Mouse (Mus musculus): ENCODE results near the gene Spata7. TPM values are rescaled to one million over a fixed set of nuclear protein-coding genes. Genes with fewer than 3 reads are reported as not detected.

The Spata7 gene
- polyA plus RNA-seq, 1 experiment from 2014 or later = 21.7 TPM

- H3K4me3 ChIP-seq (ENCODE audit: low read depth, low read length) = no peak overlapping the region
- H3K27me3 ChIP-seq (ENCODE audit: control insufficient read depth, insufficient read depth, low read length) = no peaks in the 10 kb centered on the region
- no peak overlapping the region for H3K27ac ChIP-seq (replicated peaks; ENCODE audit: low read depth, low read length)
- ATAC-seq (replicated peaks; ENCODE audit: insufficient number of reproducible peaks, low FRiP score, low TSS enrichment, low read depth) = no peak
- H3K9ac ChIP-seq (replicated peaks; ENCODE audit: low read length) = no peak overlapping the region
- WGBS = 85% methylated on average over 9 of the region's 9 CpGs
- no peaks in the 10 kb centered on the region for H3K9me3 ChIP-seq (replicated peaks; ENCODE audit: control insufficient read depth, low read length)
- H3K4me1 ChIP-seq (ENCODE audit: control insufficient read depth, insufficient read depth, low read length) = no peaks in the 10 kb centered on the region
- no peak for DNase-seq (ENCODE audit: low spot score)
- no peak overlapping the region for H3K4me2 ChIP-seq (ENCODE audit: low read depth, low read length)
- no peaks in the 10 kb centered on the region for H3K36me3 ChIP-seq (replicated peaks; ENCODE audit: control insufficient read depth, insufficient read depth, low read depth, low read length)
Measured at GRCm38 (mm10) chr12:98701564-98701963, 73.6 kb downstream of the Spata7 start.

- DNase-seq (ENCODE audit: low spot score) = no peak
Measured at GRCm38 (mm10) chr12:98703554-98703953, 75.6 kb downstream of the Spata7 start.

GRCm38 (mm10) chr12:98703961-98704360 lies 76.0 kb downstream of the Spata7 start:
- Histone ChIP-seq H3K36me3 (replicated peaks; ENCODE audit: control insufficient read depth, insufficient read depth, low read depth, low read length) (no peaks in the 10 kb centered on the region), H3K27me3 (ENCODE audit: control insufficient read depth, insufficient read depth, low read length) (no peaks in the 10 kb centered on the region), H3K27ac (replicated peaks; ENCODE audit: low read depth, low read length) (no peak overlapping the region), H3K4me3 (ENCODE audit: low read depth, low read length) (no peak overlapping the region), H3K4me1 (ENCODE audit: control insufficient read depth, insufficient read depth, low read length) (no peaks in the 10 kb centered on the region), H3K9ac (replicated peaks; ENCODE audit: low read length) (no peak overlapping the region), H3K4me2 (ENCODE audit: low read depth, low read length) (no peak overlapping the region), H3K9me3 (replicated peaks; ENCODE audit: control insufficient read depth, low read length) (no peaks in the 10 kb centered on the region)
- WGBS = 85% methylated on average over 10 of the region's 10 CpGs
- no peak for ATAC-seq (replicated peaks; ENCODE audit: insufficient number of reproducible peaks, low FRiP score, low TSS enrichment, low read depth)
- no peak for DNase-seq (ENCODE audit: low spot score)

More at GRCm38 (mm10) chr12:98703554-98703953, 75.6 kb downstream of the Spata7 start:
- no peak overlapping the region for H3K4me3 ChIP-seq (ENCODE audit: low read depth, low read length)
- H3K4me1 ChIP-seq (ENCODE audit: control insufficient read depth, insufficient read depth, low read length) = no peaks in the 10 kb centered on the region
- no peak overlapping the region for H3K4me2 ChIP-seq (ENCODE audit: low read depth, low read length)
- no peaks in the 10 kb centered on the region for H3K27me3 ChIP-seq (ENCODE audit: control insufficient read depth, insufficient read depth, low read length)
- no peak overlapping the region for H3K9ac ChIP-seq (replicated peaks; ENCODE audit: low read length)
- H3K9me3 ChIP-seq (replicated peaks; ENCODE audit: control insufficient read depth, low read length) = no peaks in the 10 kb centered on the region
- H3K36me3 ChIP-seq (replicated peaks; ENCODE audit: control insufficient read depth, insufficient read depth, low read depth, low read length) = no peaks in the 10 kb centered on the region
- 63% methylated on average over 2 of the region's 2 CpGs for WGBS
- ATAC-seq (replicated peaks; ENCODE audit: insufficient number of reproducible peaks, low FRiP score, low TSS enrichment, low read depth) = no peak
- H3K27ac ChIP-seq (replicated peaks; ENCODE audit: low read depth, low read length) = no peak overlapping the region

DNA sequence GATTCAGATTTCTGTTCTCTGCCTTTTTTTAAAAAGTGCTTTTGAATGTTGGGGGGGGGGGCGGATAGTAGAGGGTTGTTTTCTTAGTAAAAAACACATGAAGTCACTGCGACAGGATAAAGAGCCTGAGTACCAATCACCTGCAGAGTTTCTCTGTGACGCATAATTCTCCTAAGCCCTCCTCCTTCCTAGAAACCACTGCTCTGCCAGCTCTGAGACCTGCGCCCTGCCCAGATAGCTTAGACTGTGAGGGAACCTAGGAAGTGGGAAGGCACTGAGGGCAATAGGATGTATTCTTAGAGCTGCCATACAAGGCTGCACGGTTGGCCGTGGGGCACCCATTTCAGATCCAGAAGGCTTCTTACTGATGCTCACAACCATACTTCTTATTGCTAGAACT lies 84.9 kb downstream of the Spata7 start:
- Histone ChIP-seq H3K9ac (replicated peaks; ENCODE audit: low read length) (no peak overlapping the region), H3K9me3 (replicated peaks; ENCODE audit: control insufficient read depth, low read length) (no peaks in the 10 kb centered on the region), H3K4me1 (ENCODE audit: control insufficient read depth, insufficient read depth, low read length) (no peaks in the 10 kb centered on the region), H3K27me3 (ENCODE audit: control insufficient read depth, insufficient read depth, low read length) (no peaks in the 10 kb centered on the region), H3K4me2 (ENCODE audit: low read depth, low read length) (no peak overlapping the region), H3K27ac (replicated peaks; ENCODE audit: low read depth, low read length) (no peak overlapping the region), H3K36me3 (replicated peaks; ENCODE audit: control insufficient read depth, insufficient read depth, low read depth, low read length) (no peaks in the 10 kb centered on the region), H3K4me3 (ENCODE audit: low read depth, low read length) (no peak overlapping the region)
- no peak for ATAC-seq (replicated peaks; ENCODE audit: insufficient number of reproducible peaks, low FRiP score, low TSS enrichment, low read depth)
- DNase-seq (ENCODE audit: low spot score) = no peak
- 71% methylated on average over 6 of the region's 6 CpGs for WGBS

DNA sequence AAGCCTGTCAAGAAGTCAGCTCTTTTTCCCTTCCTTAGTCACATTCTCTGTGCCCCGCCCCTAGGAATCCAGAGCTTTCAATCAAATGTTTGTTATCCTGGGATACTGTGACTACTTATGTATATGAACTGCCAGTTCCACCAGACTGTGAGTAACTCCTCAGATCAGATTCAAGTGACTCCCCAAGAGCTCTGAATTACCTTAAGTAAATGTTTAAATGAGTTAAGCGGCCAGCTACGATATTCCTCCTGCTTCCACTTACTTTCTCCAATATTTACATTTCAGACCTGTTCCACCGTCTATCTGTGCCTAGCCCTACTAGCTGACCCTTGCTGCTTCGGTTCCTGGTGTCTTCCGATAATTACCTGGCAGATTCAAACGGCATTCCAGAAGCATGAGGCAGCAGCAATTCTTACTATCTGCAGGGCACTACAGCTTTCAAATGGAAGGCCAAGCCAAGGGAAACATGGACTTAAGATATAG lies 85.7 kb downstream of the Spata7 start:
- ATAC-seq (replicated peaks; ENCODE audit: insufficient number of reproducible peaks, low FRiP score, low TSS enrichment, low read depth) (no peak), DNase-seq (ENCODE audit: low spot score) (peak; percentile 45)
- Histone ChIP-seq H3K4me2 (ENCODE audit: low read depth, low read length) (no peak overlapping the region), H3K4me3 (ENCODE audit: low read depth, low read length) (no peak overlapping the region), H3K4me1 (ENCODE audit: control insufficient read depth, insufficient read depth, low read length) (no peaks in the 10 kb centered on the region), H3K9ac (replicated peaks; ENCODE audit: low read length) (no peak overlapping the region), H3K9me3 (replicated peaks; ENCODE audit: control insufficient read depth, low read length) (no peaks in the 10 kb centered on the region), H3K27me3 (ENCODE audit: control insufficient read depth, insufficient read depth, low read length) (no peaks in the 10 kb centered on the region), H3K27ac (replicated peaks; ENCODE audit: low read depth, low read length) (no peak overlapping the region), H3K36me3 (replicated peaks; ENCODE audit: control insufficient read depth, insufficient read depth, low read depth, low read length) (no peaks in the 10 kb centered on the region)
- WGBS = 35% methylated on average over 7 of the region's 7 CpGs

GRCm38 (mm10) chr12:98714757-98715156 lies 86.8 kb downstream of the Spata7 start:
- no peak for ATAC-seq (replicated peaks; ENCODE audit: insufficient number of reproducible peaks, low FRiP score, low TSS enrichment, low read depth)
- Histone ChIP-seq H3K9ac (replicated peaks; ENCODE audit: low read length) (no peak overlapping the region), H3K4me3 (ENCODE audit: low read depth, low read length) (no peak overlapping the region), H3K4me2 (ENCODE audit: low read depth, low read length) (no peak overlapping the region), H3K9me3 (replicated peaks; ENCODE audit: control insufficient read depth, low read length) (no peaks in the 10 kb centered on the region), H3K27ac (replicated peaks; ENCODE audit: low read depth, low read length) (no peak overlapping the region), H3K27me3 (ENCODE audit: control insufficient read depth, insufficient read depth, low read length) (no peaks in the 10 kb centered on the region), H3K4me1 (ENCODE audit: control insufficient read depth, insufficient read depth, low read length) (no peaks in the 10 kb centered on the region), H3K36me3 (replicated peaks; ENCODE audit: control insufficient read depth, insufficient read depth, low read depth, low read length) (no peaks in the 10 kb centered on the region)
- WGBS = 10% methylated on average over 11 of the region's 11 CpGs
- DNase-seq (ENCODE audit: low spot score) = peak; percentile 9

DNA sequence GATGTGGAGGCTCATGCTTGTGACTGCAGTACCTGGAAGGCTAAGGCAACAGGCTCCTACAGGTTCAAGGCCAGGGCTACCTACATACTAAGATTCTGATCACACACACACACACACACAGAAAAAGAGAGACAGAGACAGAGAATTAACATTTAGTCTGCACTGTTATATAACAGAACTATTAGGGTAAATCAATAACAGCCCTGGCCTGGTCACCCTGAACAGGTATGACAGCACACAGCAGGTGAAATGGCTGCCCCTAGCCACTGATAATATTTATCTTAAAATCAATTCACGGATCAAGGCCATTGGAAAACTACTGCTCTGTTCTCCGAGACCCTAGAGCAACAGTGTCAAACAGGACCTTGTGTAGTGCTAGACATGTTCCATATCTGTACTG lies 88.2 kb downstream of the Spata7 start:
- ATAC-seq (replicated peaks; ENCODE audit: insufficient number of reproducible peaks, low FRiP score, low TSS enrichment, low read depth) (no peak), DNase-seq (ENCODE audit: low spot score) (no peak)
- H3K4me3 ChIP-seq (ENCODE audit: low read depth, low read length) = no peak overlapping the region
- no peaks in the 10 kb centered on the region for H3K27me3 ChIP-seq (ENCODE audit: control insufficient read depth, insufficient read depth, low read length)
- no peak overlapping the region for H3K4me2 ChIP-seq (ENCODE audit: low read depth, low read length)
- WGBS = 87% methylated on average over 2 of the region's 2 CpGs
- no peaks in the 10 kb centered on the region for H3K9me3 ChIP-seq (replicated peaks; ENCODE audit: control insufficient read depth, low read length)
- H3K27ac ChIP-seq (replicated peaks; ENCODE audit: low read depth, low read length) = no peak overlapping the region
- no peaks in the 10 kb centered on the region for H3K4me1 ChIP-seq (ENCODE audit: control insufficient read depth, insufficient read depth, low read length)
- H3K36me3 ChIP-seq (replicated peaks; ENCODE audit: control insufficient read depth, insufficient read depth, low read depth, low read length) = no peaks in the 10 kb centered on the region
- no peak overlapping the region for H3K9ac ChIP-seq (replicated peaks; ENCODE audit: low read length)

Measured in embryonic facial prominence, embryonic 11.5 days (tissue).